Mouse (Mus musculus): ENCODE measurements around the gene Uhrf2.

DNA sequence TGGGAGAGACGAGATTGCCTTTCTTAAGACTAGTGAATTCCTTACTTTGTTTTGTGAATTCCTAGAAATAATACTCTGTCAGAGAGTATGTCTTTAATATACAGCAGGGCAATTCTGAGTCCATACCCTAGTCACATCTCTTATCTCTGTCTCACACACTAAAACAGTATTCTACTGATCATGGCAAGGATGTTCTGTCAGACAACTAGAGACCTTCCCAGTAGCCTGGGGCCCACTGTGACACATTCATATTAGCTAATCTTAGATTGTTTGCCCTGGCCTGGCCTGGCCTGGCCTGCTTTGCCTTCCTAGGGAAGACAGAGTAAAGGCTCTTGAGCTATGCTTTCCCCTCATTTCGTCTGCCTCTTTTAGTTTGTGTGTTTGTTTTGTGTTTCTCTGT is 20.3 kb downstream of the Uhrf2 start:
- TF ChIP-seq CTCF (IDR thresholded peaks at IDR 0.05; ENCODE audit: control insufficient read depth, insufficient read depth, low read length): no peak
- TF ChIP-seq POLR2A (IDR thresholded peaks at IDR 0.05; ENCODE audit: borderline replicate concordance, control insufficient read depth, low read depth, low read length): no peak
